Mouse (Mus musculus) bone marrow macrophage, adult 2 months (primary cell): ENCODE measurements around the gene Ogg1.

ENCODE experiments used
- CTCF ChIP-seq: IDR thresholded peaks from 2 replicates; pipeline ENCODE4 v1.5.1; 2012; ENCODE audit warnings: low read depth, mild to moderate bottlenecking, low read length, moderate library complexity
- POLR2A ChIP-seq: IDR thresholded peaks from 2 replicates; pipeline ENCODE4 v1.6.1; 2012; ENCODE audit warnings: mild to moderate bottlenecking, low read depth, low read length, borderline replicate concordance

DNA sequence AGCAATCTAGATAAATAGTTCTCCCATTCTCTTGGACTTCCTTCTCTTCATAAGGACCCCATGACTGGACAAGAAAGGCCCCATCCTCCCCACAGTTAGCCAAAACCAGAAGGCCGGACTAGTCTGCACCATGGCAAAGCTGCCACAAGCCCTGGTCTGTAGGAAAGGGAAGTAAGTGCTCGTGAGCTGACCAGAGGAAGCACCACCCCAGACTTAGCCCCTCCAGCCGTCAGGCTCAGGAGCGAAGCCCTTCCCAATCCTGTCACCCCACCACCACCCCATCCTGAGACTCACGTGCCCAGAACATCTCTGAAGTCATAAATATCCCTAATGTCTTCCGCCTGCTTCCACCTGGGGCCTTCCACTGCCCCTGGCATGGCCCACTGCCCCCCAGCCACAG, 14.8 kb downstream of the Ogg1 start:
- TF ChIP-seq CTCF (no peak), POLR2A (no peak)
